Mouse (Mus musculus) adrenal gland, postnatal 14 days (tissue): Measurements from ENCODE around the gene Ctsa. TPM values are rescaled to one million over a fixed set of nuclear protein-coding genes. Genes with fewer than 3 reads are reported as not detected.

Experiments
- DNase-seq: peaks from one replicate; pipeline ENCODE4 v3.0.0; 2021; ENCODE audit warnings: mixed read lengths
- total RNA-seq: library from RNA; stranded (reverse); gene quantifications from 2 replicates; pipeline ENCODE4 v1.2.3, GENCODE M21; 2021

The Ctsa gene
- total RNA-seq, 1 experiment from 2014 or later, result 104 TPM

DNA sequence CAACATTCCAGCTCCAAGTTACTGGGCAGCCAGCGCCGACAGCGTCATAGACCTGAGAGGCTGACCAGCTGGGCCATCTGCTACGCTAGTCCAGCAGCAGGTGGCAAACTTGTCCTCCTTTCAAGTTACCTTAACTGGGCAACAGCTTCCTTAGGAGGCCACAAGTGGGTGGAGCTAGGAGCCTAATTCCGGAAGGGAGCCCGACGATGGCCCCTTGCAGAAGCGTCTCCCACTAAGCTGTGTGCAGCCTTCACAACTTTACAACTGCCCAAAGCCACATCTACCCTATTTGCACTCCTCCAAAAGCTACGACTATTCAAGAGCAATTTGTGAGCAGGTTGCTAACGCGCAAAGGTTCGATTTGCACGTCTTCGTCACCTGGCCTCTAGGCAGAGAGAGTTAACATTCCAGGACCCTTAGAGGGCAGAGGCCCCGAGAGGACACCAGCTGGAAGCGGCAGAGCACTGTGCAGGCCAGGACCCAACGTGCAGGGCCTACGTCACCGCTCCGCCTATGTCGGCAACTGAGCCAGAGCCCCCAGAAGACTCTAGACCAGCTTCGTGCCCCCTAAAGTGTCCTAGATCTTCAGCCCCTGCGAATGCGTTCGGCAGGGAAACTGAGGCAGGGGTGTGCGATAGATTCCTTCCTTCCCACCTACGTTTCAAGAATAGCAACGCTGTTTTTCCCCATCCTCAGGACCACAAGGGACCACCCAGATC is 46.0 kb downstream of the Ctsa start:
- DNase-seq, result peak; percentile 72

DNA sequence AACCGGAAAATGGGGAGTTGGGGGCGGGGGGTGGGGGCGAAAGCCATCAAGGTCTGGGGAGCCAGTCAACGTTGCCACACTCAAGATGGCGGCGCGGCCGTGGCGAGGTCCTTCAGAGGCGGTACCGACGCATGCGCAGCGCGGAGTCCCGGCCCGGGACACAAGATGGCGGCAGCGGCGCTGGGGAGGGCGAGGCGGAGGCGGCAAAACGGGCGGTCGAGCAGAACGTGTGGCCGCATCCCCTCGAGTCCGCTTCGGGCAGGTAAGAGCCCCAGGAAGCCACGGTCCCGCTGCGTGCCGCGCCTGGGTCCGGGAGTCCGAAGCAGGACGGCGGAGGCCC is 46.5 kb downstream of the Ctsa start, which contains the start of gene Pcif1:
TSS of gene Pcif1 (plus strand) at position 77 of the 340 bp plus-strand sequence.
- DNase-seq, result peak; percentile 95

DNA sequence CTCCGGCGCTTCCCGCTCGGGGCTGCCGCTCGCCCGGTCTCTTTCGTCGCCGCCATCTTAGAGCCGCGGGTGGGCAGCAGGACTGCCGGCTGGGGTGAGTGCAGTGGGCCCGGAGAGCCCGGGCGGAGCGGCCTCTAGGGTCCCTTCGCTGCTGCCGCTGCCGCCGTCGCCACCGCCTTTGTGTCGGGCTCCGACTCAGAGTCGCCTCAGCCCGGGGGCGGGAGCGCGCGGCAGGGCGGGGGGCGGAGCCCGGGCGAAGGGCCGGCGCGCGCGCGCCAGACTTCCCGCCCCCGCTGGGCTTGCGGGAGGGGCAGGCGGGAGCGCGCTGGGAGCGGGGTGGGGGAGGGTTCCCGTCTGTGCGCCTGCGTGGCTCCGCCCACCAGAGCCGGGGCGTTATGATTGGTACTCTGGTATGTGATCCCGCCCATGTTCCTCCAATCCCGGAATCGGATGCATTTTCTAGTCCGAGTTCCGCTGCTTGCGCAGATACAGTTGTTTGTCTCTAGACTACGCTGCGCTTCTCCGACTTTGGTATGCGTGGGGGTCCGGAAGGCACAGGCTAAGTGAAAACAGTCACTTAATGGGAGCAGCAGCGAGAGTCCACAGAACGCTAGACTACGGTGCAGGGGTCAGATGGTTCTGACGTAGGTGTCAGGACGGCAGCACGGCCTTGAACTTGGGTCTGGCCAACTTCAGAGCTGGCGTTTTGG is 47.0 kb downstream of the Ctsa start:
- DNase-seq, result peak; percentile 97

GRCm38 (mm10) chr2:164882619-164883018 is 49.9 kb downstream of the Ctsa start:
- no peak for DNase-seq

DNA sequence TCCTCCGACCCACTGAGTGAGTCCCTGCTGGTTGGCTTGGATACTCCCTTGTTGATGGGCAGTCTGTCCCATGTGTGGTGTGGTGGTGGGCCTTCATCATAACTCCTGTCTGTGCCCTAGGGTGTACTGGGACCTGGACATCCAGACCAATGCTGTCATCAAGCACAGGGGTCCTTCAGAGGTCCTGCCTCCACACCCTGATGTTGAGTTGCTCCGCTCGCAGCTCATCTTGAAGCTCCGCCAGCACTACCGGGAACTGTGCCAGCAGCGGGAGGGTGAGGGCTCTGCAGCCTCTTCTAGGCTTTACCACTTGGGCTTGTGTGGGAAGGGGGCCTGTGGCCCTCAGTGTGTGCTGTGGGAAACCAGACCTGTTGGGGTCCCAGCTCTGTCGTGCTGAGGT is 53.1 kb downstream of the Ctsa start:
- DNase-seq, result peak; percentile 85

DNA sequence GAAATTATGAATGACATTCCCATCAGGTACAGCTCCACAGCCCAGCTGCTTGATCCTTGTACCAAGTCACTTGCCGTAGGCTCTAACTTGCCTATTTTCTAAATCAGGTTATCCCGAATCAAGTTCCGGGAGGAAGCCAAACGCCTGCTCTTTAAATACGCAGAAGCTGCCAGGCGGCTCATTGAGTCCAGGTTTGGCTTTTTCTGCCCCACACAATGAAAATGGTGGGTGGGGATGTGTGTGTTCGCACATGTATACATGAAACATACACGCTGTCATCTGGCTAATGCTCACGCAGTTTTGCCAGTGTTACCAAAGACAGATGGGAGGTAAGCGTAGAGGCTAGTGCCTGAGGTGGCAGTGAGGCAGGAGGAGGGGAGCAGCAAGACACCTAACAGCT is 53.9 kb downstream of the Ctsa start:
- no peak for DNase-seq

DNA sequence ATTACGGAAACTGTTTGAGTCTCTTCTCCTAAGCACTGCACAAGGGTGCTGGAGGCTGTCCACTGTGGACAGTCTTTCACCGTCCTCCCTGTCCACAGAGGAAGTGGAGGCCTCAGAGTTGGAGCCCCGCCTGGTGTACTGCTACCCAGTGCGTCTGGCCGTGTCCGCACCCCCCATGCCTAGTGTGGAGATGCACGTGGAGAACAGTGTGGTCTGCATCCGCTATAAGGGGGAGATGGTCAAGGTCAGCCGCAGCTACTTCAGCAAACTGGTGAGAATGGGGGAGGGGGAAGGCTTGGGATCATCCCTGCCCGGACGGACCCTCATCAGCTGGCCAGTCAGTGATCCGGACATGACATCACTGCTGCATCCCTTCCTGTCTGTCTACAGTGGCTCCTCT is 56.3 kb downstream of the Ctsa start:
- no peak for DNase-seq

DNA sequence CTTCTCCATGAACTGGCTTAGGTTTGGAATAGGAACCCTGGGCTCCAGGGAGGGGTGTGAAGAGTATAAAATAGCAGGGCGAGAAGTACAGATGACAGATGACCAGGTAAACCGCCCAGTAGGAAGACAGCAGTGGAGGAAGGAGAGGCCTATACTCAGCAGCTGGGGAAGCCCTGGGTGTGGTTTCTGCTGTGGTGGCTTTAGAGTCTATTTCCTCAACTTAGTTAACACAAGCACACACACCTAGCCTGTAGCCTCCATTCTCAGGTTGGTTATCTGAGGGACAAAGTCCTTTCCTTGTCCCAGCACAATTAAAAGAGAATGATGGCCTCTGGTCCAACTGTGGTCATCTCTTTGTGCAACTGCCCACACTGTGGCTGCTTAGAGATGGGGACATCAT is 57.3 kb downstream of the Ctsa start:
- no peak for DNase-seq

Other genes with a start within 250 kb of the Ctsa start
- 0.49 and 1.2 TPM in 2 replicates for gene Wfdc6a, start 247.4 kb upstream of the Ctsa start, total RNA-seq
- gene Eppin, start 239.3 kb upstream of the Ctsa start, total RNA-seq, result not detected in 2 replicates
- not detected in 2 replicates for gene Wfdc6b, start 219.4 kb upstream of the Ctsa start, total RNA-seq
- gene Wfdc8, start 219.2 kb upstream of the Ctsa start, total RNA-seq, result 0.23 TPM in 1 of 2 replicates, not detected in the other
- not detected in 2 replicates for gene Wfdc16, start 194.1 kb upstream of the Ctsa start, total RNA-seq
- not detected in 2 replicates for gene Wfdc10, start 176.8 kb upstream of the Ctsa start, total RNA-seq
- gene Wfdc9, start 176.3 kb upstream of the Ctsa start, total RNA-seq, result not detected in 2 replicates
- gene Wfdc11, start 158.8 kb upstream of the Ctsa start, total RNA-seq, result not detected in 2 replicates
- not detected in 2 replicates for gene Wfdc13, start 147.8 kb upstream of the Ctsa start, total RNA-seq
- not detected in 2 replicates for gene Spint4, start 134.4 kb upstream of the Ctsa start, total RNA-seq
- gene Spint5, start 117.6 kb upstream of the Ctsa start, total RNA-seq, result not detected in 2 replicates
- gene Wfdc3, start 86.9 kb upstream of the Ctsa start, total RNA-seq, result 0.59 TPM in 1 of 2 replicates, not detected in the other
- gene Dnttip1, start 86.9 kb upstream of the Ctsa start, total RNA-seq, result 39.6 and 47.3 TPM in 2 replicates
- 32.1 and 36.0 TPM in 2 replicates for gene Ube2c, start 63.0 kb upstream of the Ctsa start, total RNA-seq
- gene Tnnc2, start 52.9 kb upstream of the Ctsa start, total RNA-seq, result 1.0 TPM in 1 of 2 replicates, not detected in the other
- gene Snx21, start 47.0 kb upstream of the Ctsa start, total RNA-seq, result 35.7 and 46.2 TPM in 2 replicates
- 25.7 and 28.9 TPM in 2 replicates for gene Acot8, start 28.0 kb upstream of the Ctsa start, total RNA-seq
- 4.9 and 5.1 TPM in 2 replicates for gene Zswim3, start 27.8 kb upstream of the Ctsa start, total RNA-seq
- 7.0 and 8.9 TPM in 2 replicates for gene Zswim1, start 10.2 kb upstream of the Ctsa start, total RNA-seq
- not detected in 2 replicates for gene Spata25, start 4.3 kb upstream of the Ctsa start, total RNA-seq
- gene Neurl2, start 583 bp downstream of the Ctsa start, total RNA-seq, result 2.4 and 3.5 TPM in 2 replicates
- 35.4 and 36.2 TPM in 2 replicates for gene Pltp, start 24.8 kb downstream of the Ctsa start, total RNA-seq
- 42.3 and 54.0 TPM in 2 replicates for gene Pcif1, start 46.4 kb downstream of the Ctsa start, total RNA-seq
- 17.3 and 19.4 TPM in 2 replicates for gene Zfp335, start 78.9 kb downstream of the Ctsa start, total RNA-seq
- 1.7 and 2.0 TPM in 2 replicates for gene Mmp9, start 107.9 kb downstream of the Ctsa start, total RNA-seq
- gene Slc12a5, start 127.9 kb downstream of the Ctsa start, total RNA-seq, result 8.4 and 8.7 TPM in 2 replicates
- 37.6 and 40.5 TPM in 2 replicates for gene Ncoa5, start 202.0 kb downstream of the Ctsa start, total RNA-seq
- 3.3 and 6.5 TPM in 2 replicates for gene Cd40, start 222.8 kb downstream of the Ctsa start, total RNA-seq